Mouse (Mus musculus) testis, postnatal 10 days (tissue): Measurements from ENCODE around the gene Snph.

ENCODE experiments used
- DNase-seq: peaks from one replicate; pipeline ENCODE4 v3.0.0; 2021; ENCODE audit warnings: low spot score

Gene Snph

DNA sequence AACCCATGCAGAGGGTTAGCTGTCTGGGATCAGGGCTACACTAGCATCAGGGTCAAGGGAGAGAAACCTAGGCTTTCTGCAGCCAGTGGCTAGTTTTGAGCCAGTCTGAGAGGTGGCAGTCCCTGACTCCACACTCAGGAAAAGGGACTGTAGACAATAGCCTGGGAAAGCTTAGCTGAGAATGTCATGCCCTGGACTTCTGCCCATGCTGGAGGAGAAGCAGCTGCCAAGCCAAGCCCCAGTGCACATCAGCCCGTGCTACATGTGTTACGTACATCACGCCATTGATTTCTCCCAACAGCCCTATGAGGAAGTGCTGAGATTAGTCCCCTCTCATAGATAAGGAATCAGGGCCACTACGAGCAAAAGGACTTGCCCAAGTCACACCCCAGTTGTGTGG, 30.3 kb downstream of the Snph start:
- DNase-seq: no peak

DNA sequence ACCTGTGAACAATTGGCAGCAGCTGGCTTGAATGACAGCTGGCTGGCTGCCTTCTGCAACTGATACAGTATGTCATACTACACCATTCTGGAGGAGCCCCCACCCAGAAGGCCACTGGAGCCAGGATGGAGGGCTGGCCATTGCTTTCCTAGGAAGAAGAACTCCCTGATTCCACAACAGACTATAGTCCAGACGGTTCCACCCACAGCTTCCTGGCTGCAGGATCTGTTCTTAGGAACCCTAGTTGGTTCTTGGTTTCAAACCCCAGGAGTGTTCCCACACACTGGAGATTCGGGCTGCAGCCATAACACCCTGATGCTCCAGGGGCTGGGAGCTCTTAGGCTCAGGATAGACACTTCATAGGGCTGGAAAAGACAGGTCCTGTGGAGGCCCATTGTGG, 34.3 kb downstream of the Snph start:
- DNase-seq: no peak

DNA sequence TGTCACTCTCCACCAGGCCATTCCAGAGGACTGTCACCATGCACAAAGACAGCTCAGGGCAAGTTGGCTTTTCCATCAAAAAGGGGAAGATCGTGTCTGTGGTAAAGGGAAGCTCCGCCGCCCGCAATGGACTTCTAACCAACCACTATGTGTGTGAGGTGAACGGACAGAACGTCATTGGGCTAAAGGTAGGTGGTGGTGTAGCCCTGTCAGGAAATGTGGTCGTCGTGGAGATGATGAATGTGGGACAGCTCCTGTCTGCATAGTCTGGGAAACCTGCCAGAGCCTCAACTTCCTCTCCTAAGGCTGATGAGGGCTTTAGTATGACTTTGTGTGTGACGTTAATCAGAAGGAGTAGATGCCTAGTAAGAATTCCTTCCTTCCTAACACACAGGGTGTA, 45.1 kb downstream of the Snph start:
- no peak for DNase-seq

DNA sequence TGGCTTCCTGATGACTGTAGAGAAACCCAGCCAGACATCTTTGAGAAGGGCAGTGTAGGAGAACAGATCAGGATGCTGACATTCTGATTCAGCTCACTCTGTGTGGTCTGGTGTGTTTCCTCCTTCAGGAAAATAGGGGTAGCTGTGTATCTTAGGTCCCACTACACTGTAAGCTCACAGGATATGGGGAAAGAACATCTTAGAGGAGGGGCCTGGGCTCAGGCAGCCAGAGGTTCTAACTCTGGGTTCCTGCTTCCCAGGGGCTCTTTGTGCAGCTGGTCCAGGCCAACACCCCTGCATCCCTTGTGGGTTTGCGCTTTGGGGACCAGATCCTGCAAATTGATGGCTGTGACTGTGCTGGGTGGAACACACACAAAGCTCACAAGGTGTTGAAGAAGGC, 45.6 kb downstream of the Snph start:
- no peak for DNase-seq

DNA sequence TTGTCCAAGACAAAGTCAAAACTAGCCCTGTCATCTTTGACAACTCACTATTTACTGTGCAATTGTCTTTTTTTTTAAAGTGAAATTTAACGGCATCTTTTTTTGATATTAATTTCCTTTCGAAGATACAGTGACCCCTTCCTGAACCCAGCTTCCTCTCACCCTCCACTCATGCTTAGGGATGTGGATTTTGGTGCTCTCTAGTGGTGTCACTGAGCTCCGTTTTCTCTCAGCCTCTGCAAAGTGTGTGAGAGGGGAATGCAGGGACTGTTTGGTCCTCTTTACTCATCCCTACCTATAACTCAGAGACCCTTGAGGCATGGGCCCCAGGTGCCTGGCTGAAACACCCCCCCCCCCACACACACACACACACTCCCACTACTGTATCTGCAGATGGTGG, 46.5 kb downstream of the Snph start:
- no peak for DNase-seq

DNA sequence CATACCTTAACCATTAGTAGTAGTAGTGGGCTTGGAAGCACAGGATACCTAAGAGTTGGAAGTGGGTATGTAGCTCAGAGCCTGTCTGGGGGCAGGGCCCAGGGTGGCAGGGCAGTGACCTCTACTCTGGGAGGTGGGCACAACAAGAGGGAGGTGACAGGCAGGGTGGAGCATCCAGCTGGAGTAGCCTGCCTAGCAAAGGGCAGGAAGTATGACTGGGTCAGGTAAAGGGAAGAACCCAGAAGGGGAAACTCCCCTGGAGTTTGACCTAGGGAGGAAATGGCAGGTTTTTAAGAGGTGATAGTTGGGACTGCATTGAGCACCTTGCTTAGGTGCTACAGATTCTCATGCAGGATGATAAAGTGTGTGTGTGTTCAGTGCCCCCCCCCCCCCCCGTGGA, 51.4 kb downstream of the Snph start:
- DNase-seq: no peak

DNA sequence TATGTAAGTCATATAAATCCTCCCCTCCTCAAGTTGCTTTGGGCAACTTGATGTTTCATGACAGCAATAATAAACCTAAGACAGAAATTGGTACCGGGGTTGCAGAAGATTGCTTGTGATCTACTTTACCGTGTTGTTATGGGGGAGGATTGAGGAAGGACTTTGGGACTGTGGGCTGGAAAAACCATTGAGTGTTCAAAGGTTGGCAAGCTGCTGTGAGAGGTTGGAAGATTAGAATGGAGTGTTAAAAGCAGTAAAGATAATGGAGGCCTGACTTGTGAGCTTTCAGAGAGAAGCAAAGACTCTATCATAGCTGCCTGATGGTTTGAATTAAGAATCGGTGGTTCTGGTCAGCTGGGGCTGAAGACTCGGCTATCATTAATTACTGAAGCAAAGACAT, 53.2 kb downstream of the Snph start:
- no peak for DNase-seq

DNA sequence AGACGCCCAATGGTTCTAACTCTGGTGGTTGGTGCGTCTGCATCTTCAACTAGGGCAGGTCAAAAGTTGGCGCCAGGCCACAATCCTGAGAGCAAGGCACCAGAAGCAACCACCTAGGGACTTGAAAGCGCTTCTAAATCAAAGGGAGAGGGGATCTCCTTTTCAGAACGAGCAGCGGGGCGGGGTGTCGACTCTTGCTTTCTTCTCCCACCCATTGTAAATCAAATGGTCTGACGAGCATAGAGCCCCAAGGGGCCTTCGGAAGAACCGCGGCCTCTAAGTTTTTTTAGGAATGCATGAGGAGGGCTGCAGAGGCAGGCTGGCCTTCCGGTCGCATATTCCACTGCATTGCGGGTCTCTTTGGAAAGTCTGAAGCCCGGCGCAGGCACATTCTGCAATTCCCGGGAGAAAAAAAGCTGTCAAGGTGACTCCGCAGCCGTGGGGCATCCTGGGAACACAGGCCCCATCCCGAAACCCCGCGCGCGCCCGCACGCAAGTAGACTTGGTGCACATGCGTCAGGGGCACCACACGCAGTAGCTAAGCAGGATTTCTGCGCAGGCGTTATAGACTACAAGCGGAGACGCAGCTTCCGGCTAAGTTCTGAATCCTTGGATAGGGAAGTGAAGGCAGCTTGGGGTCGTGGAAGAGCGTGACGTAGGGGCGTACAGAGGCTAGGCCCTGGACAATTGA, 56.5 kb downstream of the Snph start:
- DNase-seq: peak; percentile 85

DNA sequence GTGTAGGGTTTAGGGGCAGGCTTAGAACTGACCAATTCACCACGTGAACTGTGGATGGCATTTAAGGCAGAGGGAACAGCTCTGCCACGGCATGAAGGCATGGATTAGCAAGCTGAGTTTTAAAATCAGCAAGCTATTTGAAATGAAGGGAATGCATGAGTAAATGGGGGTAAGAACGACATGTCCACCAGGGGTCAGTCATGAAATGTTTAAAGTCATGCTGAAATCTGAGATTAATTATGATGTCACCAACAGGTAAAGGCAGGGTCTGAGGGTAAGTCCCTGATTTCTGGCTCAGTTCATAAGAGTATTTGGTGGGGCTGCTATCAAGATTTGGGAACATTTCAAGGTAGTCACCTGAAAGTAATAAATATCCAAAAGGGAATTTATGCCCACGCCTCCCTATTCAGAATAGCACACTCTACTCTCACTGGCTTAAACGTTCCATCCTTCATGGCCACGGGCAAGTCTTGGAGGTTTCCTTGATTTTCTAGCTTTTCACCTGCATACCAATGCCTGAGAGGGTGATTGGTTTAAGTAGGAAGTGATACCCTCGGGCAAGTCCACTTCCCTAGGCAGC, 57.2 kb downstream of the Snph start:
- DNase-seq: no peak

DNA sequence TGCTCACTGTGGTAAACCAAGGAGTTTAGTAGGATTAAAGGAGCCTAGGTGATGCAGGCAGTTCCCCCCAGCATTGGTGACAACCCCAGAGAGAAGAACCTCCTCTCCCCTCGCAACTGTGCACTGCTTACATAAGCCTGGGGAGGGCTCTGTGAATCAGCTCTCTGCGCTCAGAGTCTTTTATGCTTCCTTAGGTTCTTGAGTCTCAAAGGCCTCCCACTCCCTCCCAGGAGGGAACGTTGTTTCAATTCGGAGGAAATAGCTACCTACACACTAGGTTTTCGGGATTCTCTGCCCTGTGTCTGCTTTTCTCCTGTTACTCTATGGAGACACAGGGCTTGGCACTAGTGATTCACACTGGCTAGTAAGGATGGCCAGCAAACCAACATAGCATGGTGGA, 57.8 kb downstream of the Snph start:
- no peak for DNase-seq

DNA sequence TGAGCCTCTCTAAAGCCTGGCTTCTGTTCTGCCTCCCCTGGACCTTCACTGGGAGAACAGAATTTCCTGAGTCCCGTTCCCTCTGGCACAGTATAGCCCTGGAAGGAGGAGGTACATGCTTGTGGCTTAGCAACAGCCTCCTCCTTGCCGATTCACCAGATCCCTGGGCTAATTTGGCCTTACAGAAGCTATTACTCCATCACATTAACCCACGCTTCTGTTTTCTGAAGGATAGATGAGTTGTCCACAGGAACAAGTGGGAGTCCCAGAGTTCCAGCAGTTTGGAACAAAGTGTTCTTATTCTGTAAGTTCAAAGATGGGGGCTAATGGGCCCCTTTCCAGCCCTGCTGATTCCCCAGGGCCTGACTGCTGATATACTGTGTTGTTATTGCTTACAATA, 58.7 kb downstream of the Snph start:
- no peak for DNase-seq

DNA sequence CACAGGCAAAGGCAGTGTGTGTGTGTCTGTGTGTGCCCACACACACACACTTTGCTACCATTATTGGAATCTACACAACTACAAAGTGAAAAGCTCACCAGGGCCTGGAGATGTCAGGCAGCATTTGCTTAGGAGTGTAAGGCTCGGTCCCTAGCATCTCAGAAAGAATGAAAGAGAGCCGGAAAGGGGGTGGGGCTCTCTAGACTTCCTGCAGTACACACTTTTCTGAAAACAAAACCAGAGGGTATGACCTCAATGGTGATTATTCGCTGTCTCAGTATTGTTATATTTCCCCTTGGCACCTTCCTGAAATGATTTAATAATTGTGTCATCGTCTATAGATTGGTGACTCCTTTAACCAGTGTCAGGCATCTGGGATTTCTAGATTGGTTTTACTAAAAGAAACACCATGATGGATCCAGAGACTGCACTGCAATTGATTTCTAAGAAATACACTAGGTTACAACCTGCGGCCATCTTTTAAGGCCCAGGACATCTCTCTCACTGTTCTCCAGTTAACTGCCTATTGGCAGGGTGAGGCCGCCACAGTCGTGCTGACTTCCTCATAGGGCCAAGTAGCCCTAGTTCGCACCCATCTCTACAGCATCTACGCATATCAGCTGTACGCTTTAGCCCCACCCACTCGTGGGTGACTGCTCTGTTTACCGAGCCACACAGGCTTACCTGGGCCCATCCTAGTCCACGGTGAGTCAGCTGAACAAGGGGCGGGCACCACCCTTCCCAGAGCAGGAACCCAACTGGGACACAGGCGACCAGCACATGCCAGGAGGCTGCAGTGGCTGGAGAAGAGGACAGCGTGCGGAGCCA, 60.3 kb downstream of the Snph start, which contains the start of gene Sdcbp2:
Sdcbp2 (plus strand) TSS at position 750 of the 828 bp plus-strand sequence.
- DNase-seq: no peak

DNA sequence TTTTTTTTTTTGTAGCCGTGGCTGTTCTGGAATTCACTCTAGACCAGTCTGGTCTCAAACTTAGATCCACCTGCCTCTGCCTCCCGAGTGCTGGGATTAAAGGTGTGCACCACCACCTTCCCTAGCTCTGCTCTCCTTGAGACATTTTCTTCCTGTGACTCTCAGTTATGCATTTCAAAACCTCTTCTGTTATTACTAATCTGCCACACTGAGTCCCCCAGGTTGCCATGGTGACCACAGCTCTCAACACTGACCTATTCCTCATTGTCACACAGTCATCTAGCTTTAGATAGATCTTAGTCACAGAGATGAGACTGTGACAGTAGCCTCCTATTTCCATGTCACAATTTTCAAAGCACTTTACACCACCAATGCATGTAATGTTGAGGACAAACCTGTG, 62.9 kb downstream of the Snph start:
- DNase-seq: no peak

DNA sequence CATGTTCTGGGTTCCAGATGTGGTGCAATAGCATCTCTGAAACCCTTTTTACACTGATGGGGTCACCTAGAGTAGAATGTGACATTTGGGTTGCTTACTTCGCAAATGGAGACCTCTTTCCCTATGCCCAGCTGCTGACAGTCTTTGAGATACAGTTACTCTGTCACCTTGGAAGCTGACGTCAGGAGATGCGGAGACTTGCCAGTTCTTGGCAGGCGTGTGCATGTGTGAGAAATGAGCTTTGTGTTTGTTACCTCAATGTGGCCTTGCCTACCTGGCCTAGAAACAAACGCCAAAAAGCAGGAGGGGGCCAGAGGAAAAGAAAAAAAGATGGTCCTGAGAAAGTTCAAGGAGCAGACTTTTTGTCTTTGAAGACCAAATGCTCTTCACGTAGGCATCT, 65.5 kb downstream of the Snph start:
- DNase-seq: no peak

DNA sequence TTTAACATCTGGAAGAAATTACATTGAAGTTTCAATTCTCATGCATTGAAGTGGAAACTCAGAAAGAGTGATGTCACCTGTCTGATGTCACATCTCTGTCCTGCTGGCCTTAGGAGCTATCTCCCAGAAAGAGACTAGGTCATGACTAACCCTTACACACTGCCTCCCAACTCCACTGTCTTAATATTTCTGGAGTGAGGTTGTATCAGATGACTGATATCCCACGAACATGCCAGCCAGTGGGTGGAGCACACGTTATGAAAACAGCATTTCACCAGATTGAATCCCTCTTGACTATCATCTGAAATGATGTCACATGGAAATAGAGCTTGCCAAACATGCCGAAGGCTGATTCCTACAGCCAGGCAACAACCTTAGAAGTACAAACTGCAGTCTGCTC, 67.4 kb downstream of the Snph start:
- DNase-seq: no peak

DNA sequence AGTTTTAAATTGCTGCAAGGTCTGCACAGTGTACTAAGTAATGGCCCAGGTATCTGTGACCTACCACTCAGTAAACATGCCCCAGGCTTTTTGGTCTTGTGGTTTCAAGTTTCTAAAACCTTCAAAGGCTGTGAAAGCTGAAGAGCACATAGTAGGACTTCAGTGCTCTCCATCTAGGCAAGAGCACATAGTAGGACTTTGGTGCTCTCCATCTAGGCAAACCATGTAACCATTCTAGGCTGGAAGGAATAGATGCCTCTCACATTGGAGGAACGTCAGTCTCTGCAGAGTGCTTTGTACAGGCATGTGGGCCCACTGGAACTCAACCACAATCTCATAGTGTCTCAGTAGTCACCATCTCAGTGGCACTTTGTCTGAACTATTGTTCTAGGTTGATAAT, 68.4 kb downstream of the Snph start:
- DNase-seq: no peak

DNA sequence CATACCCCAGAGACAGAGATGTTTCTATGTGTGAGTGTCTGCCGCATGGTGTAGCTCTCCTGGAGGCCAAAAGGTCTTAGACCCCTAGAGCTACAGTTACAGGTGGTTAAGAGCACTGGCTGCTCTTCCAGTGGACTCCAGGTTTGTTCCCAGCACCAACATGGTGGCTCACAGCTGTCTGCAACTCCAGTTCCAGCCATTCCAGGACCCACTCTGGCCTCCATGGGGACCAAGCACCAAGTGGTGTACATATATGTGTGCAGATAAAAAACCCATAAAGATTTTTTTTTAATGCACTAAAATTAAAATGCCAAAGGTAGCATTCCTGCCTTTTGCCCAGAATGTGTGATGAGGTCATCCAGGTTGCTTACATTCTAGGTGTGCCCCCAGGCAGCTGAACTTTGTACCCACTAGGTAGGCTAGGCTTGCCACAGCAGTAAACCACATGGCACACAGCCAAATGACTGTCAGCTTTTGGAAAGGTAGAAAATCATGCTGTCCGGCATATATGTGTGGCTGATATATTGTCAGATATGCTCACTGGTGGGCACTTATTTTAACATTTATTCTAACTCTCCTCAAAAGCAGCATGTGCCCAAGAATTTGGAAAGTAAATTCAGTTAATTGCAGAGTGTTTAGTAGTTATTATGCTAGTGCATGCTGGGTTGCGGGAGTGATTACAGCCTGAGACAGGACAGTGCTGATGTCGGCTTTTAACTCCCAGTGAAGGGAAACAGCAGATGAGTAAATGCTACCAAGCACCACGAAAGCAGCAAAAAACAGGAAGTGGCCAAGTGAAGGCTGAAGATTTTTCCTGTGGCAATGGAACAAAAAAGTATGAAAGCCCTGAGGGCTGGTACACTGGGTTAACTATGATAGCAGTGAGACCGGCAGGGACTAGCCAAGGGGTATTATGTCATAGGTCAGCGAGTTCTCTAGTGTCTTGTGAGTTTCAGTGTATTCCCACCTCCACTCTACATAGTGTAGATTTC, 69.2 kb downstream of the Snph start:
- DNase-seq: no peak

DNA sequence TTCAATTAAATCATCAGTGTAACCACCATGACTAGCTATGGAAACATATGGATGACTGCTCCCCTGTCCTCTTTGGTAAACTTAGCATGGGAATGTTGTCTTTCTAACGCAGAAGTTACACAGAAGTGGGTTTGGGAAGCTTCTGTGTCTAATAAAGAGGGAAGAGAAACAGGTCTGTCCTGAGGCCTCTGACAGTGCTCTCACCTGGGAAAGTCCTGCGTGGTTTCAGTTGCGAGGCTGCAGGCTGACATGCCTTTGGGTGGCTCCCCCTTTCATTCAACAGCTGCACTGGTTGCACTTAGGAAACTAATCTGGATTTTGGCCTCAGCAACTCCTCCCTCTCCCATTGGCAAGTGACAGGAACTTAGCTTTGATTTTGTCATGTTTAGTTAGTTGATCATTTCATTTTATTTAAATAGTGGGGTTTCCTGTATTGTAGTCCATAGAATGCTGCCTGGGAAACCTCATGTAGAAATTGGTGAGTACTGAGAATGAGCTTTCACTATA, 82.7 kb downstream of the Snph start:
- DNase-seq: no peak

DNA sequence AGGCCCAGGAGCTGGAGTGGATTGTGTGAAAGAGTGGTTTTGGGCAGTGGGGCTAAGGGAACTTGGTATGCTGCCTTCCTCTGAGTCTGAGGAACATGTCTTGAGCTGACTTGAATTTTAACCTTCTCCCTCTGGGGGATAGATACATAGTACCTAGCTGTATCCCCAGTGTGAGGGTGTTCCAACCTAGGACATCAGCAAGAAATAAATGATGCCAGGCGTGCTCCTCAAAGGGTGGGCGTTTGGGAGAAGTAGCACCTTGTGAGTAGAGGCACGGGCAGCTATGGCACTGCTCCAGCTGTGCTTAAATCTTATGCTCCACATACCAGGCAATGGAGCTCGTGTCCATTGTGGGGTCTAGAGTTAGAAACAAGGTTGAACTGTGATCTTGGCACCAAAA, 85.8 kb downstream of the Snph start:
- no peak for DNase-seq

DNA sequence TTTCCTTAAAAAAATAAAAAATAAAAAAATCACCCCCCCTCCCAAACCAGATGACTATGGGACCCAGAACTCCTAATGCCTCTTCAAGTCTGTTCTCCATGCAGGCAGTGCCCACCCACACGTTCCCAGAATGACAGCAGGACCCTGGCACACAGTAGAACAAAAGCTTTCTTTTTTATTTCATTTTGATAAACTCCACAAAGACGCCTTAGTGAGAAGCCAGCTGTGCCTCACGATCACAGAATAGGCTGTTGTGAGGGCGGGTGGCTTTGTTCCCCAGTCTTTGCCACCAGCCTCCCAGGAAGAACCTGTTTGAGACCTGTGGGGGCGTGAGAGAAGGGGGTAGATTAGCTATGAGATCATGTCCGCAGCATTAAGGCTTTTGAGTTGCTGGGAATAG, 87.7 kb downstream of the Snph start:
- peak; percentile 51 for DNase-seq

DNA sequence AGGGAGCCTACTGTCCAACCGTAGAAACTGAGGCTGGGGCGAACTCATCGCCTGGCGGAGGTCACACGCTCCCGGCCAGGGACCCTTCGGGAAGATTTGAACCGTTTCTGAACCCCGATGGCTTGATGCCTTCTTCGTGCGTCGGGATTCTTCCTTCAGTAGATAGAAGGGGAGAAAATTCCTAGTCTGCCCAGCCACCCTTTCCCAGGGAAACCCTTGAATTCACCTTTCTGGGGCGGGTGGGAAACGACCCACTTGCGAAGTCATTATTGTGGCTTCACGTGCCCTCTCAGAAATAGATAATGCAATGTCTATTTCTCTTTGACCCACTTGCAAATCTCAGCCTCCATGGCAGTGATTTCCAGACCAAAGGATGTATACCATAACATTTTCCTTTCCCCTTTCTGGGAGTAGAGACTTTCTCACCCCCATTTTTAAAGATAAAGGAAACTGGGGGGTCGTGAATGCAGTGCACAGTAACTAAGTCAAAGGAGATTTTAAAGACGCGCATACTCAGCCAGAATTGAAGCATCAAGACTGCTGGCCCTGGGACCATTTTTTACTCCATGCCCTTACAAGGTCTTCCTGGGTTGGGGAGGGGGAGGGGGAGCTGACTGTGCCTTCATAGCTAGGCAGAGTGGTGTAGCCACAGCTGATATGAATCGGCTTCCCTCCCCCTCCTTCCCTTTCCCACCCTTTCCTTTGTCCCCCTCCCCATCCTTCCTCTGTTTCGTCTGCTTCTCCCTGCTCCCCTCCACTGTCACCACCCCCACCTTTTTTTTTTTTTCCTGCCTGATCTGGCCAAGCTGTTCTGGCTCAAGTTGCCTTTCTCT, 89.1 kb downstream of the Snph start:
- DNase-seq: peak; percentile 76
